Mouse (Mus musculus) neural tube, embryonic 14.5 days (tissue): ENCODE results near the gene Erg. TPM values are rescaled to one million over a fixed set of nuclear protein-coding genes. Genes with fewer than 3 reads are reported as not detected.

Experiments used
- ATAC-seq: fragments of 200-750 bp; cut with Nextera tagmentation; 2 replicates; pipeline ENCODE4 v1.8.0; 2017; ENCODE audit warnings: low read depth, mild to moderate bottlenecking, moderate TSS enrichment, moderate library complexity
- H3K27ac ChIP-seq: fragments of 300-500 bp; sonication (generic); 2 replicates; pipeline ENCODE4 v1.5.1; 2014; ENCODE audit warnings: low read depth, mild to moderate bottlenecking, control low read depth, low read length, moderate library complexity, mixed read lengths
- H3K27me3 ChIP-seq: fragments of 300-500 bp; sonication (generic); 2 replicates; pipeline ENCODE4 v1.6.1; 2014; ENCODE audit warnings: low read length; ENCODE audit not compliant: control insufficient read depth, insufficient read depth
- H3K36me3 ChIP-seq: fragments of 300-500 bp; sonication (generic); 2 replicates; pipeline ENCODE4 v1.6.1; 2014; ENCODE audit warnings: low read length, mixed read lengths; ENCODE audit not compliant: control insufficient read depth, insufficient read depth
- H3K4me1 ChIP-seq: fragments of 300-500 bp; sonication (generic); 2 replicates; pipeline ENCODE4 v1.6.1; 2014; ENCODE audit warnings: low read length; ENCODE audit not compliant: control insufficient read depth, insufficient read depth
- H3K4me2 ChIP-seq: fragments of 300-500 bp; sonication (generic); 2 replicates; pipeline ENCODE4 v1.6.1; 2014; ENCODE audit warnings: mild to moderate bottlenecking, low read depth, low read length, control low read depth
- H3K4me3 ChIP-seq: fragments of 300-500 bp; sonication (generic); 2 replicates; pipeline ENCODE4 v1.5.1; 2014; ENCODE audit warnings: low read depth, low read length, control low read depth, mixed read lengths
- H3K9ac ChIP-seq: fragments of 300-500 bp; sonication (generic); replicated peaks from 2 replicates; pipeline ENCODE4 v1.6.1; 2014; ENCODE audit warnings: low read depth, mild to moderate bottlenecking, control low read depth, low read length, mixed read lengths
- H3K9me3 ChIP-seq: fragments of 300-500 bp; sonication (generic); 2 replicates; pipeline ENCODE4 v1.6.1; 2016; ENCODE audit warnings: low read length; ENCODE audit not compliant: control insufficient read depth
- WGBS: fragments of 180-500 bp; shearing (Covaris S2); extraction: QIAGEN DNeasy Blood & Tissue Kit; methylation state at CpG from one replicate; pipeline ENCODE4 v1.1.7; 2014; 5-methylcytosine and 5-hydroxymethylcytosine counted together
- polyA plus RNA-seq: library from polyadenylated mRNA; unstranded; fragments of >200 nt; fragmentation: Nextera tagmentation; extraction: Ambion mirVana; gene quantifications from 2 replicates; pipeline ENCODE4 v1.2.1, GENCODE M21; 2014

The Erg gene
- polyA plus RNA-seq, 1 experiment from 2014 or later, result 0.95 TPM

DNA sequence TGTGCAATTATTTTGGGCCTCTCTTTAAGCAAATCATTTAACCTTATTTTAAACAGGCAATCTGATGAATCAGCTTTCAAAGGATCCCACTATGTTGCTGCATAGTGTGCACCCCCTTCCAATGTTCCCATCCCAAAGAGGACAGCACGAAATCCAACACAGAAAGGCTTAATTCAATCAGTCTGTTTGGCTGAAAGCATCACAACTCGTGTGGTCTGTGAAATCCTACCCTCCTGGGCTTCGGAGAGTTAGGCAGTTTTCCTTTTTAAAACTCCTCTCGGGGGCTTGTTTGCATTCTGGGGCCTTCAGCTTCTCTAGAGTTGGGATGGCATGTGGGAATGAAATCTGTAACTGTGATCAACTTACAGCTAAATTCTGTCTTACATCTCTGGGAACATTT is 214.7 kb downstream of the Erg start:
- Histone ChIP-seq H3K27me3 (no peaks in the 10 kb centered on the region), H3K4me2 (no peak overlapping the region), H3K36me3 (no peaks in the 10 kb centered on the region), H3K4me3 (no peak overlapping the region), H3K9ac (no peak overlapping the region), H3K27ac (no peak overlapping the region), H3K4me1 (peaks cover 9% of the 10 kb centered on the region), H3K9me3 (no peaks in the 10 kb centered on the region)
- no peak for ATAC-seq
- 66% methylated on average over 4 of the region's 4 CpGs for WGBS

DNA sequence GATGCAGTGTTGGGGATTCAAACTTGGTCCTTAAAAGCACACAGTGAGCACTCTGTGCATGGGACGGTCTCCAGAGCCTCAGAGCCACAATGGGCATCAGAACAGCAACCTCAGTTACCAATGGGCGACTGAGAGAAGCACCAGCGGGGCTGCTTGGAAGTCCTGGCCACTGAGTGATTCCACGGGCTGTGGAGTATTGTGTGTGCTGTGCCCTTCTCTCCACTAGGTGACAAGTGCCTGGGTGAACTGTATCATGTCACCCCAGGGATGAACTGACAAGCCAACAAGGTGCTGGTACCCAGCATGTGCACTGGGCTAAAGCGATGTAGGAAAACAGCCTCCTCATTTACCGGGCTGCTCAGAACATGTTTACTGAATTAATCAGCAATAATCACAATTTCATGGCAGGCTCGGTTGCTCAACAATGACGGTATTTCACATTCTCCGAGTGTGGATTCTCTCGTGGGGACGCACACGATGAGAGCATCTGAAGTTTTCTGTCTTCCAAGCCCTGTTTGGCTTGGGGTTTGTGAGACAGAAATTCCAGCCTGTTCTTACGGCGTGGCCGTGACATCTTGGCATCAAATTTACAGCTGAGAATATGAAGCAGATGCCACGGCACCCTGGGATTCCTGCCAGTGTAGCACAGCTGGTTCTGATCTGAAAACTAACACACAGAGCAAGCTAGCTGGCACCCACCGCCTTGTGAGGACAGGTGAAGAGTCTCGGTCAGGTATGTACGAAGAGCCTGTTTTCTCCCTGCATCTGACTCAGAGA is 219.2 kb downstream of the Erg start:
- 63% methylated on average over 19 of the region's 19 CpGs for WGBS
- Histone ChIP-seq H3K27ac (no peak overlapping the region), H3K4me3 (no peak overlapping the region), H3K27me3 (no peaks in the 10 kb centered on the region), H3K4me2 (no peak overlapping the region), H3K9ac (no peak overlapping the region), H3K36me3 (no peaks in the 10 kb centered on the region), H3K4me1 (no peaks in the 10 kb centered on the region), H3K9me3 (no peaks in the 10 kb centered on the region)
- no peak for ATAC-seq

GRCm38 (mm10) chr16:95365214-95365613 is 221.2 kb downstream of the Erg start:
- no peaks in the 10 kb centered on the region for H3K4me1 ChIP-seq
- 88% methylated on average over 5 of the region's 5 CpGs for WGBS
- H3K27ac ChIP-seq, result no peak overlapping the region
- no peak overlapping the region for H3K4me2 ChIP-seq
- no peaks in the 10 kb centered on the region for H3K9me3 ChIP-seq
- no peaks in the 10 kb centered on the region for H3K36me3 ChIP-seq
- H3K27me3 ChIP-seq, result no peaks in the 10 kb centered on the region
- no peak overlapping the region for H3K4me3 ChIP-seq
- ATAC-seq, result no peak
- H3K9ac ChIP-seq, result no peak overlapping the region

- ATAC-seq, result no peak
- Histone ChIP-seq H3K9me3 (no peaks in the 10 kb centered on the region), H3K4me1 (no peaks in the 10 kb centered on the region), H3K9ac (no peak overlapping the region), H3K4me3 (no peak overlapping the region), H3K4me2 (no peak overlapping the region), H3K27ac (no peak overlapping the region), H3K27me3 (no peaks in the 10 kb centered on the region), H3K36me3 (no peaks in the 10 kb centered on the region)
- WGBS, result 73% methylated on average over 18 of the region's 18 CpGs
These were observed 222.5 kb downstream of the Erg start for GRCm38 (mm10) chr16:95363632-95364465.

GRCm38 (mm10) chr16:95361950-95362349 is 224.4 kb downstream of the Erg start:
- no peaks in the 10 kb centered on the region for H3K4me1 ChIP-seq
- H3K27me3 ChIP-seq, result no peaks in the 10 kb centered on the region
- ATAC-seq, result no peak
- H3K27ac ChIP-seq, result no peak overlapping the region
- 96% methylated on average over 7 of the region's 7 CpGs for WGBS
- H3K4me3 ChIP-seq, result no peak overlapping the region
- no peaks in the 10 kb centered on the region for H3K9me3 ChIP-seq
- no peak overlapping the region for H3K9ac ChIP-seq
- no peak overlapping the region for H3K4me2 ChIP-seq
- H3K36me3 ChIP-seq, result no peaks in the 10 kb centered on the region

- no peak overlapping the region for H3K9ac ChIP-seq
- no peaks in the 10 kb centered on the region for H3K9me3 ChIP-seq
- no peak overlapping the region for H3K4me3 ChIP-seq
- ATAC-seq, result no peak
- H3K4me1 ChIP-seq, result no peaks in the 10 kb centered on the region
- no peaks in the 10 kb centered on the region for H3K27me3 ChIP-seq
- no peaks in the 10 kb centered on the region for H3K36me3 ChIP-seq
- 95% methylated on average over 18 of the region's 18 CpGs for WGBS
- H3K4me2 ChIP-seq, result no peak overlapping the region
- no peak overlapping the region for H3K27ac ChIP-seq
These were observed 225.4 kb downstream of the Erg start for GRCm38 (mm10) chr16:95360940-95361489.

- no peak overlapping the region for H3K4me3 ChIP-seq
- H3K36me3 ChIP-seq, result no peaks in the 10 kb centered on the region
- H3K9ac ChIP-seq, result no peak overlapping the region
- H3K4me2 ChIP-seq, result no peak overlapping the region
- no peaks in the 10 kb centered on the region for H3K4me1 ChIP-seq
- ATAC-seq, result no peak
- H3K9me3 ChIP-seq, result no peaks in the 10 kb centered on the region
- H3K27me3 ChIP-seq, result no peaks in the 10 kb centered on the region
- H3K27ac ChIP-seq, result no peak overlapping the region
- 91% methylated on average over 8 of the region's 8 CpGs for WGBS
These were observed 226.1 kb downstream of the Erg start for GRCm38 (mm10) chr16:95360214-95360850.

DNA sequence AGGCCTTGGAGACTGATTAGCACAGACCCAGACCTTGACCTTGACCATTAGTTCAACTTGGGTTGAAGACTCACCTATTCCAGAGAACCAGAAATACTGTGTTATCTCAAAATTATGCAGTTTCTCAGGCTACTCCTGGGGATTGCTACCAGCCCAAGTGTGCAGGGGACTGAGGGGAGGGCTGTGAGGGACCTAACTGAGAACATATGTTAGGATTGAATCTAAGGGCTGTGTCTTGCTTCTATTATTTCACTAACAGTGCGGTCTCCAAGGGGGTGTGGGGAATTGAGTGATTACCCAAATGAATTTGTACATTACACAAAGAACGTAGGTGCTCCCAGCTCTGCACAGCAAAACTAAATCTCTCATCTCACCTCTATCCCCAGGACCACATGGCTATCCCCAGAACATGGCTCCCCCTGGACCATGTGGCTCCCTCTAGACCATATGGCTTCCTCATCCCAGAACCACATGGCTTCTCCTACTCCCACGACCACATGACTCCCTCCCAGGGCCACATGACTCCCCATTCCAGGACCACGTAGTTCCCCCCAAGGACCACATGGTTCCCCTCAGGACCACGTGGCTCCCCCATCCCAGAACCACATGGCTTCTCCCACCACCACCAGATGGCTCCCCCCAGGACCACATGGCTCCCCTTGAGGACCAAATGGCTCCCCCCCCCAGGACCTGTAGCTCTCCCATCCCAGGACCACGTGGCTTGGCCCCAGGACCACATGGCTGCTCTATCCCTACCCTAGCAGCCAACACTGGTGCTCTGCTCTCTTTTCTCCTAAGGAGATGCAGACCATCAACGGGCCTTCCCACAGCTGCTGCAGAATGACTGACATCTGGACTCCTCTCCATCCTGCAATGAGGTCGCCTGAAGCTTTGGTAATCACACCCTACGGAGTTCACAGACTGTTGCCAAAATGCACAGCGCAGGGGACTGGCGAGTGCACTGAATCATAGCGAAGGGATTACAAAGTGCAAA is 229.1 kb downstream of the Erg start:
- no peak overlapping the region for H3K4me3 ChIP-seq
- ATAC-seq, result no peak
- no peak overlapping the region for H3K9ac ChIP-seq
- no peaks in the 10 kb centered on the region for H3K4me1 ChIP-seq
- H3K27me3 ChIP-seq, result no peaks in the 10 kb centered on the region
- no peak overlapping the region for H3K4me2 ChIP-seq
- H3K27ac ChIP-seq, result no peak overlapping the region
- WGBS, result 77% methylated on average over 12 of the region's 12 CpGs
- no peaks in the 10 kb centered on the region for H3K36me3 ChIP-seq
- H3K9me3 ChIP-seq, result no peaks in the 10 kb centered on the region
